Mouse (Mus musculus) forebrain, embryonic 15.5 days (tissue): ENCODE data around the gene Mfsd2a. TPM values are rescaled to one million over a fixed set of nuclear protein-coding genes. Genes with fewer than 3 reads are reported as not detected.

ENCODE experiments used
- polyA plus RNA-seq: library from polyadenylated mRNA; unstranded; fragments of >200 nt; fragmentation: Nextera tagmentation; extraction: Ambion mirVana; gene quantifications from 2 replicates; pipeline ENCODE4 v1.2.1, GENCODE M21; 2015

The Mfsd2a gene
- polyA plus RNA-seq, 1 experiment from 2014 or later, result 33.4 TPM

Other genes starting within 250 kb of the Mfsd2a start
- gene Ppt1, start 124.9 kb downstream of the Mfsd2a start, polyA plus RNA-seq, result 71.6 and 73.6 TPM in 2 replicates
- gene Cap1, start 75.1 kb downstream of the Mfsd2a start, polyA plus RNA-seq, result 62.4 and 62.9 TPM in 2 replicates
- gene Mycl, start 34.5 kb upstream of the Mfsd2a start, polyA plus RNA-seq, result 88.8 and 91.3 TPM in 2 replicates
- gene Trit1, start 55.4 kb upstream of the Mfsd2a start, polyA plus RNA-seq, result 31.6 and 33.5 TPM in 2 replicates
- gene Bmp8b, start 144.0 kb upstream of the Mfsd2a start, polyA plus RNA-seq, result 0.23 TPM in 1 of 2 replicates, not detected in the other
- gene Oxct2b, start 155.1 kb upstream of the Mfsd2a start, polyA plus RNA-seq, result 0.17 and 0.19 TPM in 2 replicates
- gene Ppie, start 178.8 kb upstream of the Mfsd2a start, polyA plus RNA-seq, result 71.1 and 71.7 TPM in 2 replicates
- 25.3 and 28.3 TPM in 2 replicates for gene Hpcal4, start 222.0 kb upstream of the Mfsd2a start, polyA plus RNA-seq
- 0.15 TPM in 1 of 2 replicates, not detected in the other for gene Nt5c1a, start 240.3 kb upstream of the Mfsd2a start, polyA plus RNA-seq